Mouse (Mus musculus) liver, postnatal 0 days (tissue): ENCODE measurements at regions not wholly inside any gene's neighbourhood (a gene's known extent, or its start where the extent isn't known, plus 50 kb on each side); places are given as distances from the start of the nearest gene placed in this dataset.

Source experiments
- ATAC-seq: fragments of 200-750 bp; cut with Nextera tagmentation; 2 replicates; pipeline ENCODE4 v1.8.0; 2017; ENCODE audit warnings: mild to moderate bottlenecking, moderate library complexity
- DNase-seq: peaks from one replicate; pipeline ENCODE4 v3.0.0-alpha.2; 2016
- H3K27ac ChIP-seq: fragments of 300-500 bp; sonication (generic); 2 replicates; pipeline ENCODE4 v1.5.1; 2014; ENCODE audit warnings: antibody characterized with exemption, moderate library complexity, mild to moderate bottlenecking, low read depth
- H3K27me3 ChIP-seq: fragments of 300-500 bp; sonication (generic); 2 replicates; pipeline ENCODE4 v1.6.1; 2014; ENCODE audit warnings: low read length, control low read depth, mixed read lengths; ENCODE audit not compliant: insufficient read depth
- H3K36me3 ChIP-seq: fragments of 300-500 bp; sonication (generic); replicated peaks from 2 replicates; pipeline ENCODE4 v1.6.1; 2014; ENCODE audit warnings: mild to moderate bottlenecking, control low read depth, low read length, moderate library complexity, mixed read lengths; ENCODE audit not compliant: insufficient read depth
- H3K4me1 ChIP-seq: fragments of 300-500 bp; sonication (generic); 2 replicates; pipeline ENCODE4 v1.6.1; 2014; ENCODE audit warnings: antibody characterized with exemption, mild to moderate bottlenecking, control low read depth; ENCODE audit not compliant: insufficient read depth
- H3K4me2 ChIP-seq: fragments of 300-500 bp; sonication (generic); 2 replicates; pipeline ENCODE4 v1.6.1; 2014; ENCODE audit warnings: low read depth, mild to moderate bottlenecking, low read length, moderate library complexity, mixed read lengths
- H3K4me3 ChIP-seq: fragments of 300-500 bp; sonication (generic); 2 replicates; pipeline ENCODE4 v1.5.1; 2014; ENCODE audit warnings: low read depth, low read length
- H3K9ac ChIP-seq: fragments of 300-500 bp; sonication (generic); replicated peaks from 2 replicates; pipeline ENCODE4 v1.6.1; 2014; ENCODE audit warnings: mild to moderate bottlenecking, moderate library complexity
- H3K9me3 ChIP-seq: fragments of 300-500 bp; sonication (generic); 2 replicates; pipeline ENCODE4 v1.6.1; 2016; ENCODE audit warnings: mild to moderate bottlenecking, control low read depth, low read length, mixed read lengths
- CTCF ChIP-seq: sonication (generic); IDR thresholded peaks from 2 replicates; pipeline ENCODE4 v1.5.1; 2016; ENCODE audit warnings: antibody characterized with exemption, low read depth
- EP300 ChIP-seq: IDR thresholded peaks from 2 replicates; pipeline ENCODE4 v1.6.1; 2016; ENCODE audit warnings: antibody characterized with exemption, low read depth, mild to moderate bottlenecking
- WGBS: fragments of 180-500 bp; shearing (Covaris S2); extraction: QIAGEN DNeasy Blood & Tissue Kit; methylation state at CpG from one replicate; pipeline ENCODE4 v1.1.7; 2014; ENCODE audit not compliant: insufficient replicate concordance; 5-methylcytosine and 5-hydroxymethylcytosine counted together

DNA sequence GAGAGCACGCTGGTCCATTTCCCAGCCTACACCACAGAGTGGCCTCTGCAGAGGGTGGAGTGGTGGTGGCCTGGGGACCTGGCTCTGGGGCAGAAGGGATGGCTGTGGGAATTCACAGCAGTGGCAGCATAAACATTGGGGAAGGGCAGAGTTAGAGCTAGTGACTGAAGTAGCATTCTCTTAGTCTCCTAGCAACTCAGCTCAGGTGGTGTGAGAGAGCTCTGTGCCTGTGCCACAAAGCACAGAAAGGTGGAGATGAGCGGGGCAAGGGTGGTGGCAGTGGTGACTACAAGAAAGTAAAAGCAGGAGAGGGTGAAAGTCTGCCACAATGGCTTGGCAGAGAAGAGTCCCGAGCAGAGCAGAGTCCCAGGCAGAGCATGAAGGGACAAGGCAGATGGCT is 140.3 kb upstream of the Pfn2 start:
- ATAC-seq, result no peak
- H3K9me3 ChIP-seq, result no peaks in the 10 kb centered on the region
- H3K36me3 ChIP-seq, result no peaks in the 10 kb centered on the region
- WGBS, result 57% methylated on average over 3 of the region's 3 CpGs
- H3K4me2 ChIP-seq, result no peak overlapping the region
- H3K4me1 ChIP-seq, result no peaks in the 10 kb centered on the region
- no peaks in the 10 kb centered on the region for H3K27me3 ChIP-seq
- H3K27ac ChIP-seq, result no peak overlapping the region
- TF ChIP-seq EP300 (no peak), CTCF (no peak)
- H3K4me3 ChIP-seq, result no peak overlapping the region
- no peak for DNase-seq
- H3K9ac ChIP-seq, result no peak overlapping the region

DNA sequence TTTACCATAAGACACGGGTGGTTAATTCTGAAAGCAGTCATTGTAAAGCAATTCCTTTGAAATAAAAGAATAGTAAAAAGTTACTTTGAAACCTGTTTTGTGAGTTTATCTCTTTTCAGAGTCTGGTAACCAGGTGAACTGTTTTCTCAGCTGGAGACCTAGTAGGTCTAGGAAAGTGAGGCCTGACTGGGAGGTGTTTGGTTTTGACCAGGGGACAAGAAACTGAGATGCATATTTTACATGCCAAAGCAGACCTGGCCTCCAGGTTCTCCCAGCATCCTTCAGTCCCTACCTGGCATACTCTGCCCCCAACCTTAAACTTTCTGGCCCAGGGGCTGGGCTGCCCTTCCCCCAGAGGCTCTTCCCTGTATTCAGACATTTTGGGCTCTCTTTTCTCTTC is 142.9 kb upstream of the Pfn2 start:
- WGBS, result 65% methylated on average over 1 of the region's 1 CpGs
- no peak overlapping the region for H3K4me3 ChIP-seq
- H3K9me3 ChIP-seq, result no peaks in the 10 kb centered on the region
- H3K36me3 ChIP-seq, result no peaks in the 10 kb centered on the region
- no peak for ATAC-seq
- H3K4me2 ChIP-seq, result no peak overlapping the region
- TF ChIP-seq CTCF, result no peak
- TF ChIP-seq EP300, result no peak
- no peak overlapping the region for H3K27ac ChIP-seq
- H3K9ac ChIP-seq, result no peak overlapping the region
- H3K4me1 ChIP-seq, result no peaks in the 10 kb centered on the region
- no peaks in the 10 kb centered on the region for H3K27me3 ChIP-seq
- DNase-seq, result no peak

DNA sequence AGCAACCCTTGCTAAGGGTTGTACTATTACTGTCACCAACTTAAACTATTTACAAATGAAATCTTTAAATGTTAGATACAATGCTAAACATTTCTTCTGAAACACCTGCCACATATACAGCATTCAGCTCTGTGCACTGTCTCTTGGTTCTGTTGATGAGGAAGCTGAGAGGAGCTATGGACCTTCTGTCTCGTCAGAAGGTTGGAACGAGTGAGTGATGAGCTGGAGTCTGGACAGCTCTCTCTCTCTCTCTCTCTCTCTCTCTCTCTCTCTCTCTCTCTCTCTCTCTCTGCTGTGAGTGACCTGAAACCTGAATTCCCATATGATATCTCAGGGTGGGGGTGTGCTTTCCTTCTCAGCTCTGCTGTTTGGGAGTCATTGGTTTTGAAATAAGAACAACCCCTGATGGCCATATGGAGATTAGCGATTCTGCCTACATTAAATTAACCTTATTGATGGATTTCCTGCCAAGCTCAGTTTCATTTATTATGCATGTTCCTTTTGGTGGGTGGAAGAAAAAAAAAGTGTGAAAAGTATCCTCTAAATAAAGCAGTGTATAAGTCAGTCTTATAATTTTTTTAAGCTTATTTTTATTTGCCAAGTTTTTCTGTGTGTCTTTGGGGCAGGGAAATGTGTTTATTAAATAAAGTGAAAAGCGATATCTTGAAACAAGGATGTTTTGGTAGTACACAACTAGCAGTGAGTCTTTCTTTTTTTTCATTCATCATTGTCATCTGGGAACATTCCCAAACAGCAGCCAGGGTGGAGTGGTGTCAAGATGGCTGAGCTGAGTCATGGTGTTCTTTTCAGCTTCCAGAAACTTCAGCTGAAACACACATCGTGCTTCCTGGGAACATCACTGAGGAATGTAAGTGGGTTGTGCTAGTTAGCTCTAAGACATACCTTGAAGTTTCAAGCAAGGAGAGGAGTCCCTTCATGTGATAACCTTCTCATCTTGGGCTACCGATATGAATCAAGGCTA is 150.5 kb upstream of the Pfn2 start:
- Histone ChIP-seq H3K36me3 (no peaks in the 10 kb centered on the region), H3K4me3 (no peak overlapping the region), H3K9ac (no peak overlapping the region), H3K27ac (no peak overlapping the region), H3K9me3 (no peaks in the 10 kb centered on the region), H3K27me3 (no peaks in the 10 kb centered on the region), H3K4me1 (no peaks in the 10 kb centered on the region), H3K4me2 (no peak overlapping the region)
- no peak for ATAC-seq
- WGBS, result 76% methylated on average over 6 of the region's 6 CpGs
- no peak for TF ChIP-seq CTCF
- no peak for TF ChIP-seq EP300
- no peak for DNase-seq

DNA sequence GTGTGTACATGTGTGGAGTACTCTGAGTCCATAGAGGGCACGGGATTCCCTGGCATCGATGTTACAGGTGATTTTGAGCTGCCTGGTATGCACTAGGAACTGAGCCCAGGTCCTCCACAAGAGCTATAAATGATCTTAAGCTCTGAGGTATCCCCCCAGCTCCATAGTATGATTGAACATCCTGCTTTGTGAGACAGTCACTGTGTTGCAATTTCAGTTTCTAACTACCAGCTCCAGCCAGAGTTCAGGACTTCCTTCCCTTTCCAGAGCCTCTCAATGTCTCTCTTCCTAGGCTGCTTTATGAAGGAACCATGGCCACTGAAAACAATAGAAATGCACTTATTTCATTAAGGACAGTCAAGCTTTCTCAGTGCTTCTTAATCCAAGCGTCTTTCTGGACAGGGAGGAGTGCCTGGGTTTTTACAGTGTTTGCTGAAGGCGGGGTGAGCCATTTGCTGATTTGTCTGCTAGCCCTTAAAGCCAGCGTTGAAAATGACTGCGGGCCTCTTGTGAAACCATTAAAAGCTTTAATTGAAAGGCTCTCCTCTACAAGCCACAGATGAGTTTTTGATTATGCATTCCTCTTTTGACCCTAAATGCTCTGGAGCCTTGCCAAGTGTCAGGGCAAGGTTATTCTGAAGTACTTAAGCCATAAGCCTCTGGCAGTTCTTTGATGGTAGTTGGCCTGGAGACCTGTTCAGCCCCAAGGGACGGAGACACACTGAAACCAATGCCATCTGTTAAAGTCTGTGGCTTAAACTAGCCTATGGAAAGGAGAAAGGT is 155.1 kb upstream of the Pfn2 start:
- 65% methylated on average over 7 of the region's 7 CpGs for whole genome bisulfite sequencing
- Histone ChIP-seq H3K4me3 (no peak overlapping the region), H3K9me3 (no peaks in the 10 kb centered on the region), H3K9ac (no peak overlapping the region), H3K4me2 (no peak overlapping the region), H3K4me1 (no peaks in the 10 kb centered on the region), H3K27ac (no peak overlapping the region), H3K36me3 (no peaks in the 10 kb centered on the region), H3K27me3 (no peaks in the 10 kb centered on the region)
- no peak for ATAC-seq
- DNase-seq, result no peak
- no peak for TF ChIP-seq CTCF
- TF ChIP-seq EP300, result no peak

DNA sequence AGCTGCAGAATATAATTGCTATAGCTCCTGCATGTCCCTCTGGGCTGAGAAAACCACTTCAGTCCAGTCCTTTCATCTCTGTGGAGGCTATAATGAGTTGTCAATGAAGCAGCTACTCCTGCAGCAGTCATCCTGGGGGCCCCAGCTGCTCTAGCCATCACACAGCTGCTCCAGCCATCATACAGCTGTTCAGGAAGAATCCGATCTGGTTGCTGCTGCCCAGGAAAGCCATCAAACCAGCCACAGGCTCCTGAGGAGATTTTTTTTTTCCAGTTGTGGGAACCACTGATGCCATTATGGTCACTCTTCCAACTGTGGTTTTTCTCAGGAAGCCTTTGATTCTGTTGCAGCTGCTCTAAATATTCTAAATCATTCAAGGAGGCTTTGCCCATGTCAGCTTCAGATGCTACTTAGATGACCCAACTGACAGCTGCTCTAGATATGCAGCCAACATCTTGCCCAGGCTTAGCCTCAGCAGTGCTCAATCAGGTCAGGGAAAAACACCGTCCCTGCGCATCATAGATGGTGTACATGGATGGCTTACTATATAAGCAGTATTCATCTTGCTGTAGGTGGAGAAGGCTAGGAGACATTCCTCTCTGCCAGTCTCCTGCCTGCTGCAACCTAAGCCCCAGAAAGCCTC is 177.0 kb upstream of the Pfn2 start:
- no peak overlapping the region for H3K4me2 ChIP-seq
- ATAC-seq (no peak), DNase-seq (no peak)
- H3K4me1 ChIP-seq, result no peaks in the 10 kb centered on the region
- no peaks in the 10 kb centered on the region for H3K27me3 ChIP-seq
- H3K4me3 ChIP-seq, result no peak overlapping the region
- H3K9ac ChIP-seq, result no peak overlapping the region
- no peak overlapping the region for H3K27ac ChIP-seq
- TF ChIP-seq EP300, result no peak
- TF ChIP-seq CTCF, result no peak
- 70% methylated on average over 3 of the region's 3 CpGs for WGBS
- no peaks in the 10 kb centered on the region for H3K36me3 ChIP-seq
- no peaks in the 10 kb centered on the region; the same call in 1 of the 2 replicates for H3K9me3 ChIP-seq

DNA sequence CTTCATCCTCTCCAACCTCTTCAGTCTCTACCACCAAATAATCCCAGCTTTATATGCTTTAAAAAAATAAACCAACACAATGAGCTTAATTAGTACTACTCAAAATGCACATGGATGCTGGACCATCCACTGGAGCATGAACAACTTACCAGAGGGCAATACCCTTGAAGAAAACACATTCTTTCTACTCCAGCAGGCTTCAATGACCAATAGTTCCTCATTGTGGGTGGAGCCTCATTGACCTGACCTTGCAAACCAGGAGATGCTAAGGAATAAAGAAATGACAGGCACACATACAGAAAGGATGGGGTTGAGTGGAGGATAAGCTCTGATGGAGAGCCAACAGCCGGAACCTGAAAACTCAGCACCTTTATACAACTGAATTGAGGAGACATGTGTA is 201.7 kb upstream of the Pfn2 start:
- Histone ChIP-seq H3K9ac (no peak overlapping the region), H3K4me3 (no peak overlapping the region), H3K27ac (no peak overlapping the region), H3K4me2 (no peak overlapping the region), H3K4me1 (no peaks in the 10 kb centered on the region), H3K27me3 (no peaks in the 10 kb centered on the region), H3K9me3 (peaks cover 3% of the 10 kb centered on the region; the same call in 1 of the 2 replicates), H3K36me3 (no peaks in the 10 kb centered on the region)
- DNase-seq (no peak), ATAC-seq (no peak)
- no peak for TF ChIP-seq CTCF
- no peak for TF ChIP-seq EP300
- WGBS, result 86% methylated on average over 1 of the region's 1 CpGs
